Mouse (Mus musculus): ENCODE data around the gene Tyr.

The Tyr gene

DNA sequence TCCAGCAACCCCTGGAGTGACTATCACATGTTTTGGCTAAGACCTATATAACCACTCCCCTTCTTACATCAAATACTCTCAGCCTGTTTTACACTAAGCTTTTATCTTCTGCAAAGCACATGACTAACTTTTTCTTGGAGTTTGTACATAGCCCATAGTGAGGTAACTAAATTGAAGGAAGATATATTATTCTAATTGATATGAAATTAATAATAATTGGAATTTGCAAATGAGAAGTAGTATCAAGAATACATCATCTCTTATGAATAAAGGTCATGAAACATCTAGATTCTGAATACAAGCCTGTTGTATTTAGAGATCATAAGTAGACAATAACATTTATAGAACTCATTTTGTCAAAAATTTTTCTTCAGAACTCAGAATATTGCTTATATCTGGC lies at the start of gene Tyr:
TSS of gene Tyr (minus strand) at position 101 of the 400 bp plus-strand sequence.
- no peak for DNase-seq (ENCODE audit: low read depth, low spot score)

DNA sequence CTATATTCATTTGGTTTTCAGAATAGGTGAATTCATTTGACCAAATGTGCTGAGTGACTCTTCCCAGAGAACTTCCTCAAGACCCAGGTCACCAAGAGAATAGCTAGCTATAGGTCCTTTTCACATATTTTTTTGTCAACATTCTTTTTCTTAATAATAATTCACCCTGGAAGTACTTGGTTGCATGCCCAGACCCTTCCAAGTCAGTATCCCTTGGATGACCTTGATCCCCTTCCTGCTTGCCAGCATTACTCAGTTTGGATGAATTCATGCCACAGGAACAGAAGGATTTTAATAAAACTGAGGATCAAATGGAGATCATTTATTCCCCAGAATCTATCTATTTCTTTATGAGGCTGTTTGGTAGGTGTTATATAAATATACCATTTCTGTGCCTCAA lies 45.7 kb upstream of the Tyr start:
- no peak for DNase-seq (ENCODE audit: low read depth, low spot score)

DNA sequence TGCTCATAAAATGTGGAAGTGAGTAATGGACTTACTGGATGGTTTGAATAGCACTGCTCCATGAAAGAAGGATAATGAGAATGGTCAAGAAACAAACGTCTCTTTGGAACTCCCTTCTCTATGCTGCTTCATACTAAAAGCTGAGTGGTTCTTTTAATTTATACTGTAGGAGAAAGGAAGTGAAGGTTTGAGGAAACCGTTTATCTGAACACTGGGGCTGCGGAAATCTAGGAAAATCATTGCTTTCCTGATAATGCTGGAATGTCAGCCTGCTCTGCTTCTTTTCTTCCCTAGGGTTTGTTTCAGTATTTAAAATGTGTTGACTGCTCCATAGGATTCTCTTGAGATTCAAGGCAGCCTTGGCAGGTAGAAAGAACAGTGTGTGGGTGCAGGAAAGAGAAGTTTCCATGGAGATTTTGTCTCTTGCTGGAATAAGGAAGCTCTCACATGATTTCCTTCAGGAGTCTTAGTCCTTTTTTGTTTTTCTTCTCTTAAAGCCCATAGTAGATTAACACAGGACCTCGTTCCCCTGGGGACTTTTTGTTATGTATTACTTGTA lies 891 bp upstream of the Tyr start:
- peak; percentile 6 for DNase-seq (ENCODE audit: low read depth, low spot score)

DNA sequence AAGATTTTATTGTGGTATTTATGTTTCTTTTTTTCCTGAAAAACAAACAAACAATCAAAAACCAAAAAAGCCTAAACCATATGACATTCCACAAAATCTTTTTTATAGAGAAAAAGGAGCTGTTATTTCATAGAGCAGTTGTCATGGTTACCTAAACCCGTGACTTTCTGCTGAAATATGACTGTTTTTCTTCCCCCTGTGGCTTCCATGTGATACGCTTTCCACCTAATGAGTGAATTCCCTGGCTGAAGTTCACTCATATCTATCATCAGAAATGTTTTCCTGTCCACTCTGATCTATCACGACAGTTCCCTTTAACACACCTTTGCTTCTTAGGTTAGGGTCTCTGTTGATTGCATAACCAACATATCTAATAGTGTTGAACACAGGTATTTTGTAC lies 5.3 kb downstream of the Tyr start:
- DNase-seq (ENCODE audit: low read depth, low spot score) = no peak

DNA sequence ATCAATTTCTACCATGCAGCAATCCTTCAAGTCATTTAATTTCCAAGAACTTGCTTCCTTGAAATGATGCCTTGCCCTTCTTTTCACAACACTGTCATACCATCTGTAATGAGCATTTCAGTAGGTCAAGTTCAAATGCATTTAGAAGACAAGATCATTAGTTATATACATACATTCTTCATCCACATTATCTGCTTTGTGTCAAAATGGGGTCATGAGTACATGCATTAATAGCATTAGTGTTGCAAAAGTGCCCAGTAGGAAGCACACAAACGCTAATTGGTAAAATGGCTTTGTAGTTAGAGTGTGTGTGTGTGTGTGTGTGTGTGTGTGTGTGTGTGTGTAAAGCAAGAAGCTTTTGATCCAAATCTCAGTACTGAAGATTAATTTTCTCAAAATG lies 80.0 kb downstream of the Tyr start:
- no peak for DNase-seq (ENCODE audit: low read depth, low spot score)

DNA sequence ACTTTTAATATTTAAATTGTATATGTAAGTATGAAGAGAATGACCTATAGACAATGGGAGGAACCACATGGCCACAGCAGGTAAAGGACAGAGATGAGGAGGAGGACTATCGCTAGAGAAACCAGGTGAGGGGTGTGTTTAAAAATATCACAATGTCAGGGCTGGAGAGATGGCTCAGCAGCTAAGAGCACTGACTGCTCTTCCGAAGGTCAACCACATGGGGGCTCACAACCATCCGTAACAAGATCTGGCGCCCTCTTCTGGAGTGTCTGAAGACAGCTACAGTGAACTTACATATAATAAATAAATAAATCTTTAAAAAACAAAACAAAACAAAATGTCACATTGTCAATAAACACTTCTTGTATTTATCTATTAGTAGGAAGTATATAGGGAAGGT lies 81.9 kb downstream of the Tyr start:
- DNase-seq (ENCODE audit: low read depth, low spot score) = peak; percentile 66

DNA sequence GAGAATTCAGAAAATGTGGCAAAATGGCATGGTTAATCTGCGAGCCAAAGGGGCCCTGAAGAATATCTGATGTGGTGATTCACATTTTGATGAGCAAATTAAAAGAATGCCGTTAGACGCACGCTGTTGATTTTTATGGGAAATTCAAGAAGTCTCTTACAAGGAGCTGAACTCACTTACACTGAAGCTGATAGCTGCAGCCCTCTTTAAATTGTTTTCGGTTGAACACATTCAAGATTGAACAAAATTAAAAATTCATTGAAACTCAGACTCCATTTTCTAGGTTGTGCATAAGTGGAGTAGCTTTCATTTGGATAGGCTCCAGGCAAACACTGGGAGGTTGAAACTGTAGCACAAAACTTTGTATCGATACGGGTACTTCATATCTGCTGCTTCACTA lies 96.3 kb downstream of the Tyr start:
- DNase-seq (ENCODE audit: low read depth, low spot score) = no peak

DNA sequence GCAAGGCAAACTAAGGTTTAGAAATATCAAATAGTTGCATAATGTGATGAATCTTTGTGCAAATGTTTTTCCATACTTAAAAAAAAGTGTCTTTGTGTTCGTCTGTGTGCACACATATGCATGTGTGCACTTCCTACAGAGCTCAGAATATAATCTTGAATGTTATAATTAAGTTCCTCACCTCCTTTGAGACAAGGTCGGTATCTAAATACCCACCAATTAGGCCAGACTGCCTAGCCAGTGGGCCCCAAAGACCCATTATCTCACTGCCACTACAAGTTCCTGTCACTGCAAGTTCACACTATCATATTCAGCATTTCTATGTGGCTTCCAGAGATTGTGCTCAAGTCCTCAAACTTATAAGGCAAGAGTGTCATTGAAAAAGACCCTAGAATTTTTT lies 118.4 kb downstream of the Tyr start:
- no peak for DNase-seq (ENCODE audit: low read depth, low spot score)
